In genomic region chr9:121215349-121216000, GRCm38 (mm10) we compare ENCODE assay signal across 8 mouse cellular contexts.
DNase-seq lines count a peak whose midpoint lies in the region; ATAC-seq and TF ChIP-seq lines count a peak whose summit lies in the region.

No protein-coding gene starts in this region.

- TF ChIP-seq CTCF in hindbrain, postnatal 0 days (IDR thresholded peaks at IDR 0.05; ENCODE audit: low read depth) = peak; percentile 91

- no peak overlapping the region for H3K9ac ChIP-seq in forebrain, embryonic 16.5 days (replicated peaks; ENCODE audit: low read depth, low read length)
- no peak overlapping the region for H3K9ac ChIP-seq in hindbrain, postnatal 0 days (replicated peaks; ENCODE audit: low read length)

- peak; percentile 60 for DNase-seq in gastrocnemius, adult 18-20 months (ENCODE audit: low spot score)
- DNase-seq in gastrocnemius, adult 8-10 months (ENCODE audit: low spot score in 2 of 2) = no peak
- DNase-seq in cerebellum, adult 18-20 months = peak; percentile 72 to 75
- DNase-seq in hindbrain, postnatal 0 days (ENCODE audit: low spot score) = peak; percentile 77
- DNase-seq in left cerebral cortex, adult 11 months (ENCODE audit: low spot score) = peak; percentile 47
- peak; percentile 67 for DNase-seq in mesoderm, embryonic 11.5 days (ENCODE audit: low read depth, low spot score)
- peak; percentile 39 to 82 for DNase-seq in spleen, postnatal 4 days (ENCODE audit: low spot score in 2 of 2)

- no peaks in the 10 kb centered on the region for H3K36me3 ChIP-seq in forebrain, embryonic 16.5 days (ENCODE audit: control insufficient read depth, insufficient read depth)
- H3K36me3 ChIP-seq in hindbrain, postnatal 0 days (ENCODE audit: insufficient read depth, low read length) = no peaks in the 10 kb centered on the region

- no peak overlapping the region for H3K27ac ChIP-seq in forebrain, embryonic 16.5 days (ENCODE audit: low read length)
- H3K27ac ChIP-seq in hindbrain, postnatal 0 days = no peak overlapping the region

- H3K27me3 ChIP-seq in forebrain, embryonic 16.5 days (replicated peaks; ENCODE audit: control insufficient read depth, insufficient read depth, low read length) = no peaks in the 10 kb centered on the region
- no peaks in the 10 kb centered on the region for H3K27me3 ChIP-seq in hindbrain, postnatal 0 days (ENCODE audit: insufficient read depth, low read length)

- H3K4me2 ChIP-seq in forebrain, embryonic 16.5 days (ENCODE audit: low read length) = no peak overlapping the region
- no peak overlapping the region for H3K4me2 ChIP-seq in hindbrain, postnatal 0 days (ENCODE audit: low read depth, low read length)

- peak; percentile 61; the same call in 1 of the 2 replicates for ATAC-seq in forebrain, embryonic 16.5 days
- ATAC-seq in hindbrain, postnatal 0 days = 0 out of 2 replicates have a peak, but pooled peaks have one; percentile 63

- H3K4me3 ChIP-seq in forebrain, embryonic 16.5 days (replicated peaks; ENCODE audit: low read length) = no peak overlapping the region
- H3K4me3 ChIP-seq in hindbrain, postnatal 0 days (ENCODE audit: low read length) = no peak overlapping the region

- H3K4me1 ChIP-seq in forebrain, embryonic 16.5 days (replicated peaks; ENCODE audit: control insufficient read depth, insufficient read depth, low read length) = no peaks in the 10 kb centered on the region
- H3K4me1 ChIP-seq in hindbrain, postnatal 0 days (ENCODE audit: insufficient read depth, low read length) = no peaks in the 10 kb centered on the region

- WGBS in forebrain, embryonic 16.5 days = 22% methylated on average over 3 of the region's 3 CpGs
- WGBS in hindbrain, postnatal 0 days = 31% methylated on average over 3 of the region's 3 CpGs

- H3K9me3 ChIP-seq in forebrain, embryonic 16.5 days (ENCODE audit: control insufficient read depth, low read length) = no peaks in the 10 kb centered on the region
- H3K9me3 ChIP-seq in hindbrain, postnatal 0 days (ENCODE audit: low read length) = no peaks in the 10 kb centered on the region

Comparison
In these comparisons a context has a peak if more than half of its experiments do, and no peak if none do; other contexts are left out.
1. DNase-seq: peak in gastrocnemius, adult 18-20 months (single experiment), cerebellum, adult 18-20 months (2 of 2), hindbrain, postnatal 0 days (single experiment), left cerebral cortex, adult 11 months (single experiment), mesoderm, embryonic 11.5 days (single experiment) and spleen, postnatal 4 days (2 of 2); none in gastrocnemius, adult 8-10 months (0 of 2).